In genomic region chr2:4559211-4559882, GRCm38 (mm10) we compare ENCODE assay signal across 8 mouse cellular contexts.
DNase-seq lines count a peak whose midpoint lies in the region; ATAC-seq and TF ChIP-seq lines count a peak whose summit lies in the region.

No protein-coding gene starts in this region.

- H3K4me1 ChIP-seq in E14TG2a.4 (replicated peaks; ENCODE audit: low read depth, low read length): peaks cover 82% of the 10 kb centered on the region
- H3K4me1 ChIP-seq in forebrain, embryonic 11.5 days (replicated peaks; ENCODE audit: control insufficient read depth, insufficient read depth, low read length): peaks cover 33% of the 10 kb centered on the region
- peaks cover 61% of the 10 kb centered on the region for H3K4me1 ChIP-seq in heart, embryonic 16.5 days (ENCODE audit: control insufficient read depth, insufficient read depth, low read length)
- peaks cover 45 to 62% of the 10 kb centered on the region in 2 experiments for H3K4me1 ChIP-seq in liver, embryonic 14.5 days (replicated peaks; ENCODE audit: control insufficient read depth in 2 of 2, insufficient read depth in 2 of 2, low read length in 1 of 2)
- H3K4me1 ChIP-seq in neural tube, embryonic 11.5 days (ENCODE audit: control insufficient read depth, insufficient read depth, low read length): peaks cover 52% of the 10 kb centered on the region
- H3K4me1 ChIP-seq in stomach, embryonic 16.5 days (ENCODE audit: control insufficient read depth, insufficient read depth, low read length): peaks cover 40% of the 10 kb centered on the region

- WGBS in forebrain, embryonic 11.5 days: 1% methylated on average over 27 of the region's 27 CpGs
- WGBS in heart, embryonic 16.5 days: under 1% methylated on average over 27 of the region's 27 CpGs
- WGBS in liver, embryonic 14.5 days (ENCODE audit: insufficient replicate concordance): 1% methylated on average over 27 of the region's 27 CpGs
- WGBS in neural tube, embryonic 11.5 days: under 1% methylated on average over 26 of the region's 27 CpGs
- under 1% methylated on average over 27 of the region's 27 CpGs for WGBS in stomach, embryonic 16.5 days

- DNase-seq in c-Kit-positive CD71-negative TER-119-negative erythroid progenitor cells, embryonic 14.5 days (ENCODE audit: low read depth): peak; percentile 58
- peak; percentile 87 for DNase-seq in forebrain, embryonic 11.5 days (ENCODE audit: low spot score)
- peak; percentile 82 to 90 for DNase-seq in kidney, postnatal 36 days
- DNase-seq in liver, embryonic 14.5 days (ENCODE audit: low read depth in 3 of 3, low spot score in 3 of 3): peak; percentile 66 to 80 (median 72)
- peak; percentile 83 for DNase-seq in neural tube, embryonic 11.5 days (ENCODE audit: low spot score)

- H3K27ac ChIP-seq in forebrain, embryonic 11.5 days (ENCODE audit: low read depth, low read length): peak overlapping the region; percentile 96
- H3K27ac ChIP-seq in heart, embryonic 16.5 days (ENCODE audit: low read length): peak overlapping the region; percentile 98
- peak overlapping the region; percentile 98 for H3K27ac ChIP-seq in liver, embryonic 14.5 days
- peak overlapping the region; percentile 78 for H3K27ac ChIP-seq in neural tube, embryonic 11.5 days (ENCODE audit: low read depth, low read length)
- H3K27ac ChIP-seq in stomach, embryonic 16.5 days (ENCODE audit: low read length): peak overlapping the region; percentile 99

- peak overlapping the region; percentile 78 for H3K4me3 ChIP-seq in E14TG2a.4 (replicated peaks; ENCODE audit: low read length)
- peak overlapping the region; percentile 45 for H3K4me3 ChIP-seq in forebrain, embryonic 11.5 days (ENCODE audit: low read depth, low read length)
- peak overlapping the region; percentile 71 for H3K4me3 ChIP-seq in heart, embryonic 16.5 days (ENCODE audit: low read length)
- H3K4me3 ChIP-seq in liver, embryonic 14.5 days (ENCODE audit: insufficient read depth in 1 of 2, low read depth in 2 of 2, low read length in 2 of 2): peak overlapping the region; percentile 83 to 88
- H3K4me3 ChIP-seq in neural tube, embryonic 11.5 days (ENCODE audit: low read depth, low read length): peak overlapping the region; percentile 31
- peak overlapping the region; percentile 61 for H3K4me3 ChIP-seq in stomach, embryonic 16.5 days (replicated peaks; ENCODE audit: low read length)

- peak overlapping the region; percentile 65 for H3K4me2 ChIP-seq in forebrain, embryonic 11.5 days (ENCODE audit: low read depth, low read length, severe bottlenecking)
- peak overlapping the region; percentile 69 for H3K4me2 ChIP-seq in heart, embryonic 16.5 days (ENCODE audit: low read depth, low read length)
- H3K4me2 ChIP-seq in liver, embryonic 14.5 days (ENCODE audit: low read depth): peak overlapping the region; percentile 92
- peak overlapping the region; percentile 53 for H3K4me2 ChIP-seq in neural tube, embryonic 11.5 days (ENCODE audit: low read depth)
- peak overlapping the region; percentile 64 for H3K4me2 ChIP-seq in stomach, embryonic 16.5 days (ENCODE audit: low read depth, low read length)

- ATAC-seq in forebrain, embryonic 11.5 days (replicated peaks; ENCODE audit: low FRiP score): peak; percentile 82
- peak; percentile 83 for ATAC-seq in heart, embryonic 16.5 days (replicated peaks; ENCODE audit: extremely low read depth, insufficient read depth, low FRiP score)
- ATAC-seq in liver, embryonic 14.5 days (ENCODE audit: insufficient read depth): peak; percentile 51
- peak; percentile 77 for ATAC-seq in neural tube, embryonic 11.5 days (ENCODE audit: insufficient read depth, low FRiP score, low TSS enrichment)
- ATAC-seq in stomach, embryonic 16.5 days (ENCODE audit: insufficient read depth, low FRiP score): peak; percentile 90

- H3K27me3 ChIP-seq in E14TG2a.4 (ENCODE audit: insufficient read depth, low read length): peaks cover 23% of the 10 kb centered on the region
- no peaks in the 10 kb centered on the region for H3K27me3 ChIP-seq in forebrain, embryonic 11.5 days (ENCODE audit: control insufficient read depth, insufficient read depth, low read length)
- H3K27me3 ChIP-seq in heart, embryonic 16.5 days (ENCODE audit: control insufficient read depth, insufficient read depth, low read length): no peaks in the 10 kb centered on the region
- no peaks in the 10 kb centered on the region for H3K27me3 ChIP-seq in liver, embryonic 14.5 days (ENCODE audit: control insufficient read depth, insufficient read depth, low read length)
- no peaks in the 10 kb centered on the region for H3K27me3 ChIP-seq in neural tube, embryonic 11.5 days (ENCODE audit: control insufficient read depth, insufficient read depth, low read length)
- H3K27me3 ChIP-seq in stomach, embryonic 16.5 days (ENCODE audit: control insufficient read depth, insufficient read depth, low read length): no peaks in the 10 kb centered on the region

- no peaks in the 10 kb centered on the region for H3K36me3 ChIP-seq in E14TG2a.4 (ENCODE audit: insufficient read depth, low read length)
- no peaks in the 10 kb centered on the region for H3K36me3 ChIP-seq in forebrain, embryonic 11.5 days (ENCODE audit: control insufficient read depth, insufficient read depth, low read length)
- H3K36me3 ChIP-seq in heart, embryonic 16.5 days (ENCODE audit: control insufficient read depth, insufficient read depth): no peaks in the 10 kb centered on the region
- H3K36me3 ChIP-seq in liver, embryonic 14.5 days (replicated peaks; ENCODE audit: control insufficient read depth, insufficient read depth, low read depth): peaks cover 16% of the 10 kb centered on the region
- H3K36me3 ChIP-seq in neural tube, embryonic 11.5 days (ENCODE audit: control insufficient read depth, insufficient read depth, low read length): peaks cover 2% of the 10 kb centered on the region; the same call in 1 of the 2 replicates
- no peaks in the 10 kb centered on the region for H3K36me3 ChIP-seq in stomach, embryonic 16.5 days (ENCODE audit: control insufficient read depth, insufficient read depth, low read length)

- peak overlapping the region; percentile 77 for H3K9ac ChIP-seq in forebrain, embryonic 11.5 days (ENCODE audit: low read length)
- peak overlapping the region; percentile 84 for H3K9ac ChIP-seq in heart, embryonic 16.5 days (ENCODE audit: low read length)
- peak overlapping the region; percentile 92 for H3K9ac ChIP-seq in liver, embryonic 14.5 days (replicated peaks)
- peak overlapping the region; percentile 60 for H3K9ac ChIP-seq in neural tube, embryonic 11.5 days (ENCODE audit: low read length)
- H3K9ac ChIP-seq in stomach, embryonic 16.5 days (ENCODE audit: low read length): peak overlapping the region; percentile 81

- H3K9me3 ChIP-seq in E14TG2a.4 (ENCODE audit: low read length): no peaks in the 10 kb centered on the region
- no peaks in the 10 kb centered on the region for H3K9me3 ChIP-seq in forebrain, embryonic 11.5 days (ENCODE audit: control insufficient read depth, low read length)
- no peaks in the 10 kb centered on the region for H3K9me3 ChIP-seq in heart, embryonic 16.5 days (replicated peaks; ENCODE audit: control insufficient read depth, low read length)
- H3K9me3 ChIP-seq in liver, embryonic 14.5 days (ENCODE audit: control insufficient read depth, low read length): no peaks in the 10 kb centered on the region
- H3K9me3 ChIP-seq in neural tube, embryonic 11.5 days (ENCODE audit: control insufficient read depth, low read length): no peaks in the 10 kb centered on the region
- no peaks in the 10 kb centered on the region for H3K9me3 ChIP-seq in stomach, embryonic 16.5 days (replicated peaks; ENCODE audit: control insufficient read depth, low read length)

- TF ChIP-seq CTCF in E14TG2a.4 (conservative IDR thresholded peaks at IDR 0.05; ENCODE audit: low read length): no peak
- TF ChIP-seq CTCF in liver, embryonic 14.5 days (IDR thresholded peaks at IDR 0.05; ENCODE audit: low read depth): peak; percentile 21; the same call in 1 of the 2 replicates

- no peak for TF ChIP-seq EP300 in liver, embryonic 14.5 days (IDR thresholded peaks at IDR 0.05; ENCODE audit: low read depth)

Comparison
In these comparisons a context has a peak if more than half of its experiments do, and no peak if none do; other contexts are left out.
1. Peak in every context shown above with its lines: DNase-seq, ATAC-seq, H3K4me3 ChIP-seq and H3K27ac ChIP-seq.
2. H3K4me3 ChIP-seq: peak in every context shown above with its lines; median percentile 86 in liver, embryonic 14.5 days; 78 in E14TG2a.4; 71 in heart, embryonic 16.5 days; 61 in stomach, embryonic 16.5 days; 45 in forebrain, embryonic 11.5 days; 31 in neural tube, embryonic 11.5 days.